Mouse (Mus musculus) hindbrain, postnatal 0 days (tissue): Measurements from ENCODE around the gene Plin1. TPM values are rescaled to one million over a fixed set of nuclear protein-coding genes. Genes with fewer than 3 reads are reported as not detected.
A peak's percentile ranks its signal among the peaks of the same experiment; 100 is the strongest.

Experiments used
- ATAC-seq: fragments of 200-750 bp; cut with Nextera tagmentation; 2 replicates; pipeline ENCODE4 v1.8.0; 2017; ENCODE audit warnings: mild to moderate bottlenecking, moderate TSS enrichment, moderate library complexity
- DNase-seq: peaks from one replicate; pipeline ENCODE4 v3.0.0-alpha.2; 2015; ENCODE audit warnings: low spot score
- H3K27ac ChIP-seq: fragments of 300-500 bp; sonication (generic); 2 replicates; pipeline ENCODE4 v1.5.1; 2014; ENCODE audit warnings: mild to moderate bottlenecking
- H3K27me3 ChIP-seq: fragments of 300-500 bp; sonication (generic); 2 replicates; pipeline ENCODE4 v1.6.1; 2014; ENCODE audit warnings: low read length, mixed read lengths; ENCODE audit not compliant: insufficient read depth
- H3K36me3 ChIP-seq: fragments of 300-500 bp; sonication (generic); 2 replicates; pipeline ENCODE4 v1.6.1; 2014; ENCODE audit warnings: low read length, mixed read lengths; ENCODE audit not compliant: insufficient read depth
- H3K4me1 ChIP-seq: fragments of 300-500 bp; sonication (generic); 2 replicates; pipeline ENCODE4 v1.6.1; 2014; ENCODE audit warnings: antibody characterized with exemption, low read length, mixed read lengths; ENCODE audit not compliant: insufficient read depth
- H3K4me2 ChIP-seq: fragments of 300-500 bp; sonication (generic); 2 replicates; pipeline ENCODE4 v1.6.1; 2014; ENCODE audit warnings: low read depth, mild to moderate bottlenecking, low read length, moderate library complexity, mixed read lengths
- H3K4me3 ChIP-seq: fragments of 300-500 bp; sonication (generic); 2 replicates; pipeline ENCODE4 v1.5.1; 2014; ENCODE audit warnings: low read length
- H3K9ac ChIP-seq: fragments of 300-500 bp; sonication (generic); replicated peaks from 2 replicates; pipeline ENCODE4 v1.6.1; 2014; ENCODE audit warnings: mild to moderate bottlenecking, low read length, moderate library complexity, mixed read lengths
- H3K9me3 ChIP-seq: fragments of 300-500 bp; sonication (generic); 2 replicates; pipeline ENCODE4 v1.6.1; 2016; ENCODE audit warnings: low read length, mixed read lengths
- CTCF ChIP-seq: IDR thresholded peaks from 2 replicates; pipeline ENCODE4 v1.5.1; 2016; ENCODE audit warnings: antibody characterized with exemption, control low read depth, low read depth
- WGBS: fragments of 180-500 bp; shearing (Covaris S2); extraction: QIAGEN DNeasy Blood & Tissue Kit; methylation state at CpG from one replicate; pipeline ENCODE4 v1.1.7; 2014; 5-methylcytosine and 5-hydroxymethylcytosine counted together
- polyA plus RNA-seq: library from polyadenylated mRNA; unstranded; fragments of >200 nt; fragmentation: Nextera tagmentation; extraction: Ambion mirVana; gene quantifications from 2 replicates; pipeline ENCODE4 v1.2.1, GENCODE M21; 2015
- total RNA-seq: library from RNA; depleted of rRNA; stranded (reverse); fragments of >200 nt; gene quantifications from 2 replicates; pipeline ENCODE4 v1.2.3, GENCODE M21; 2014

Gene Plin1
- total and polyA plus RNA-seq, 2 experiments from 2014 or later, result 0.21 to 0.33 TPM

- ATAC-seq (no peak), DNase-seq (no peak)
- no peaks in the 10 kb centered on the region for H3K9me3 ChIP-seq
- H3K4me2 ChIP-seq, result no peak overlapping the region
- no peaks in the 10 kb centered on the region for H3K27me3 ChIP-seq
- no peak overlapping the region for H3K9ac ChIP-seq
- no peaks in the 10 kb centered on the region for H3K4me1 ChIP-seq
- no peak overlapping the region for H3K4me3 ChIP-seq
- TF ChIP-seq CTCF, result peak; percentile 24; the same call in 1 of the 2 replicates
- 48% methylated on average over 1 of the region's 1 CpGs for WGBS
- H3K27ac ChIP-seq, result no peak overlapping the region
- no peaks in the 10 kb centered on the region for H3K36me3 ChIP-seq
Measured at GRCm38 (mm10) chr7:79765991-79766390, 33.3 kb upstream of the Plin1 start.

- no peaks in the 10 kb centered on the region for H3K27me3 ChIP-seq
- H3K9ac ChIP-seq, result no peak overlapping the region
- DNase-seq, result no peak
- H3K4me2 ChIP-seq, result no peak overlapping the region
- H3K27ac ChIP-seq, result no peak overlapping the region
- H3K9me3 ChIP-seq, result no peaks in the 10 kb centered on the region
- no peaks in the 10 kb centered on the region for H3K36me3 ChIP-seq
- no peak for TF ChIP-seq CTCF
- 77% methylated on average over 8 of the region's 8 CpGs for WGBS
- no peak for ATAC-seq
- no peak overlapping the region for H3K4me3 ChIP-seq
- no peaks in the 10 kb centered on the region for H3K4me1 ChIP-seq
Measured at GRCm38 (mm10) chr7:79762106-79762505, 29.4 kb upstream of the Plin1 start.

- H3K36me3 ChIP-seq, result no peaks in the 10 kb centered on the region
- TF ChIP-seq CTCF, result no peak
- DNase-seq (no peak), ATAC-seq (no peak)
- no peak overlapping the region for H3K4me2 ChIP-seq
- no peaks in the 10 kb centered on the region for H3K27me3 ChIP-seq
- no peak overlapping the region for H3K9ac ChIP-seq
- no peak overlapping the region for H3K27ac ChIP-seq
- WGBS, result 72% methylated on average over 5 of the region's 5 CpGs
- H3K4me1 ChIP-seq, result no peaks in the 10 kb centered on the region
- no peaks in the 10 kb centered on the region for H3K9me3 ChIP-seq
- H3K4me3 ChIP-seq, result no peak overlapping the region
Measured at GRCm38 (mm10) chr7:79761124-79761876, 28.6 kb upstream of the Plin1 start.

GRCm38 (mm10) chr7:79759766-79760165 is 27.1 kb upstream of the Plin1 start:
- no peaks in the 10 kb centered on the region for H3K4me1 ChIP-seq
- H3K9ac ChIP-seq, result no peak overlapping the region
- H3K9me3 ChIP-seq, result no peaks in the 10 kb centered on the region
- H3K27me3 ChIP-seq, result no peaks in the 10 kb centered on the region
- H3K36me3 ChIP-seq, result no peaks in the 10 kb centered on the region
- no peak for TF ChIP-seq CTCF
- no peak for ATAC-seq
- no peak overlapping the region for H3K27ac ChIP-seq
- H3K4me3 ChIP-seq, result no peak overlapping the region
- no peak overlapping the region for H3K4me2 ChIP-seq
- DNase-seq, result no peak

GRCm38 (mm10) chr7:79758176-79758575 is 25.5 kb upstream of the Plin1 start:
- no peak for TF ChIP-seq CTCF
- no peak for ATAC-seq
- Histone ChIP-seq H3K4me1 (no peaks in the 10 kb centered on the region), H3K27me3 (no peaks in the 10 kb centered on the region), H3K9me3 (no peaks in the 10 kb centered on the region), H3K9ac (no peak overlapping the region), H3K4me2 (no peak overlapping the region), H3K4me3 (no peak overlapping the region), H3K27ac (no peak overlapping the region), H3K36me3 (no peaks in the 10 kb centered on the region)
- WGBS, result 73% methylated on average over 6 of the region's 6 CpGs
- DNase-seq, result no peak

- H3K4me2 ChIP-seq, result no peak overlapping the region
- no peaks in the 10 kb centered on the region for H3K27me3 ChIP-seq
- ATAC-seq (no peak), DNase-seq (no peak)
- H3K4me1 ChIP-seq, result no peaks in the 10 kb centered on the region
- no peak overlapping the region for H3K27ac ChIP-seq
- no peak overlapping the region for H3K4me3 ChIP-seq
- TF ChIP-seq CTCF, result peak; percentile 50
- H3K9me3 ChIP-seq, result no peaks in the 10 kb centered on the region
- H3K36me3 ChIP-seq, result no peaks in the 10 kb centered on the region
- WGBS, result 57% methylated on average over 2 of the region's 2 CpGs
- no peak overlapping the region for H3K9ac ChIP-seq
Measured at GRCm38 (mm10) chr7:79756334-79756733, 23.6 kb upstream of the Plin1 start.

- no peak for TF ChIP-seq CTCF
- Histone ChIP-seq H3K36me3 (no peaks in the 10 kb centered on the region), H3K9me3 (no peaks in the 10 kb centered on the region), H3K9ac (no peak overlapping the region), H3K4me3 (no peak overlapping the region), H3K27ac (no peak overlapping the region), H3K4me2 (no peak overlapping the region), H3K27me3 (no peaks in the 10 kb centered on the region), H3K4me1 (no peaks in the 10 kb centered on the region)
- no peak for ATAC-seq
- WGBS, result 86% methylated on average over 6 of the region's 6 CpGs
- DNase-seq, result no peak
Measured at GRCm38 (mm10) chr7:79749511-79749910, 16.8 kb upstream of the Plin1 start.
